Mouse (Mus musculus): ENCODE measurements around the gene Olfr223. TPM values are rescaled to one million over a fixed set of nuclear protein-coding genes. Genes with fewer than 3 reads are reported as not detected.

Olfr223 gene
- total and polyA plus RNA-seq, 3 experiments, result not detected

DNA sequence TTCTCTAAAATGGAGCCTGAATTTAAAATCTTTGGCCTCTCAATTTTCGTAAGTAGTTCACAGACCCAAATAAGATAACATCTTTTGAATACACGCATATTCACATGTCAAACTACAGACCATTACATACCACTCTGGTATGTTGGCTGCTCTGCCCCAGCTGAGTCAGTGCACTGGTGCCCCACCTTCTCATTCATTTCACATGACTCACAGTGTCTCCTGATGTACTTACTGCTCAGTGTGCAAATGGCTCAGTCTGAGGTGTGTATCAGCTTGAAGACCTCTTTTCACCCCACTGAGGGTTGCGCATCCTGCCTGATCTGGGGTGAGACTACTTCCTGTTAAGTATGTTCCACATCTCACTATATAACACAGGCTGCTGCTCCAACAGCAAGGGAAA, 7.8 kb upstream of the Olfr223 start:
- Histone ChIP-seq H3K27ac (ENCODE audit: control insufficient read depth, low read depth, low read length) (no peak overlapping the region), H3K9me3 (replicated peaks; ENCODE audit: insufficient read depth, low read length) (no peaks in the 10 kb centered on the region), H3K4me3 (ENCODE audit: control insufficient read depth in 1 of 2, insufficient read depth in 1 of 2, low read depth in 2 of 2, low read length in 2 of 2) (no peak overlapping the region), H3K27me3 (ENCODE audit: control insufficient read depth in 1 of 2, insufficient read depth in 2 of 2, low read length in 2 of 2) (peaks cover 28 to 47% of the 10 kb centered on the region in 2 experiments), H3K79me2 (ENCODE audit: control insufficient read depth, insufficient read depth, low read length, poor library complexity) (no peaks in the 10 kb centered on the region), H3K9ac (ENCODE audit: control insufficient read depth, low read depth, low read length, poor library complexity, severe bottlenecking) (no peak overlapping the region), H3K36me3 (ENCODE audit: control insufficient read depth in 1 of 2, insufficient read depth in 2 of 2, low read length in 2 of 2) (no peaks in the 10 kb centered on the region), H3K4me1 (ENCODE audit: control insufficient read depth in 1 of 2, insufficient read depth in 2 of 2, low read length in 2 of 2) (no peaks in the 10 kb centered on the region)
- TF ChIP-seq MYC (IDR thresholded peaks at IDR 0.05; ENCODE audit: low read depth, low read length) (no peak), ZKSCAN1 (IDR thresholded peaks at IDR 0.05; ENCODE audit: low read depth, low read length) (no peak), NRF1 (IDR thresholded peaks at IDR 0.05; ENCODE audit: insufficient read depth, low read depth, low read length, poor library complexity, severe bottlenecking) (no peak), NELFE (IDR thresholded peaks at IDR 0.05; ENCODE audit: low read depth, low read length) (no peak), GATA1 (IDR thresholded peaks at IDR 0.05; ENCODE audit: low read depth, low read length) (no peak), KAT2A (conservative IDR thresholded peaks at IDR 0.05; ENCODE audit: low read depth, low read length) (no peak), EP300 (IDR thresholded peaks at IDR 0.05; ENCODE audit: low read depth in 1 of 2, low read length in 2 of 2) (no peak), BHLHE40 (IDR thresholded peaks at IDR 0.05; ENCODE audit: borderline replicate concordance, low read depth, low read length) (no peak), ETS1 (IDR thresholded peaks at IDR 0.05; ENCODE audit: low read depth, low read length) (no peak), E2F4 (IDR thresholded peaks at IDR 0.05; ENCODE audit: borderline replicate concordance, low read depth, low read length) (no peak), CTCF (IDR thresholded peaks at IDR 0.05 in 2 of 3, conservative IDR thresholded peaks at IDR 0.05 in 1 of 3; ENCODE audit: control insufficient read depth in 1 of 3, insufficient read depth in 1 of 3, low read depth in 2 of 3, low read length in 3 of 3, poor library complexity in 1 of 3, severe bottlenecking in 1 of 3) (no peak), POLR2AphosphoS5 (IDR thresholded peaks at IDR 0.05; ENCODE audit: borderline replicate concordance, low read depth, low read length) (no peak), GABPA (IDR thresholded peaks at IDR 0.05; ENCODE audit: low read depth, low read length) (no peak), SMC3 (IDR thresholded peaks at IDR 0.05; ENCODE audit: low read depth, low read length) (no peak), RAD21 (IDR thresholded peaks at IDR 0.05; ENCODE audit: low read depth, low read length) (no peak), MAZ (IDR thresholded peaks at IDR 0.05; ENCODE audit: low read depth, low read length) (no peak), MXI1 (IDR thresholded peaks at IDR 0.05; ENCODE audit: low read depth, low read length) (no peak), UBTF (IDR thresholded peaks at IDR 0.05; ENCODE audit: borderline replicate concordance, insufficient read depth, low read depth, low read length) (no peak), ZMIZ1 (IDR thresholded peaks at IDR 0.05; ENCODE audit: low read depth, low read length) (no peak), CHD2 (IDR thresholded peaks at IDR 0.05; ENCODE audit: low read length) (no peak)
- DNase-seq (ENCODE audit: low read depth, low spot score), result no peak

DNA sequence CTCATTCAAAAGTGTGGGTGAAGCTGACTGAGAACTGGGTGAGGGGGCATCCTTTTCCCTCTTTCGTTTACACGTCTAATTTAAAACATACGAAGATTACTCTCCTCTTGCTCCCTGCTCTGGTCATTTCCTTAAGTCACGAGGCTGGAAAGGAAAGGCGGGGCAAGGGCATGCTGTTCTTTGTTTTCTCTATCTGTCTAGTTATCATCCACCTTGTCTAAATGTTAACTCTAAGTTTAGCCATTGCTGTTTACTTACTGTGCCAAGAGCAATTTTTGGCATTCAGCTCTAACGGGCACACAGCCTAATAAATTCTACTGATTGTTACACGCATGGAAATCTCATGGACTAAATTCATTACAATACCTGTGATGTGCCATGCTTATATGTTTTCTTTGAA, 6.1 kb upstream of the Olfr223 start:
- Histone ChIP-seq H3K36me3 (ENCODE audit: control insufficient read depth in 1 of 2, insufficient read depth in 2 of 2, low read length in 2 of 2) (no peaks in the 10 kb centered on the region), H3K9ac (ENCODE audit: control insufficient read depth, low read depth, low read length, poor library complexity, severe bottlenecking) (no peak overlapping the region), H3K9me3 (replicated peaks; ENCODE audit: insufficient read depth, low read length) (no peaks in the 10 kb centered on the region), H3K27me3 (ENCODE audit: control insufficient read depth in 1 of 2, insufficient read depth in 2 of 2, low read length in 2 of 2) (peaks cover 28 to 44% of the 10 kb centered on the region in 2 experiments), H3K79me2 (ENCODE audit: control insufficient read depth, insufficient read depth, low read length, poor library complexity) (no peaks in the 10 kb centered on the region), H3K4me3 (ENCODE audit: control insufficient read depth in 1 of 2, insufficient read depth in 1 of 2, low read depth in 2 of 2, low read length in 2 of 2) (no peak overlapping the region), H3K27ac (ENCODE audit: control insufficient read depth, low read depth, low read length) (no peak overlapping the region), H3K4me1 (ENCODE audit: control insufficient read depth in 1 of 2, insufficient read depth in 2 of 2, low read length in 2 of 2) (no peaks in the 10 kb centered on the region)
- TF ChIP-seq HCFC1 (IDR thresholded peaks at IDR 0.05; ENCODE audit: low read depth, low read length) (no peak), NRF1 (IDR thresholded peaks at IDR 0.05; ENCODE audit: insufficient read depth, low read depth, low read length, poor library complexity, severe bottlenecking) (no peak), SIN3A (IDR thresholded peaks at IDR 0.05; ENCODE audit: low read length) (no peak), MYB (IDR thresholded peaks at IDR 0.05; ENCODE audit: low read depth, low read length) (no peak), SMC3 (IDR thresholded peaks at IDR 0.05; ENCODE audit: low read depth, low read length) (no peak), TCF12 (IDR thresholded peaks at IDR 0.05; ENCODE audit: low read depth, low read length) (no peak), KAT2A (conservative IDR thresholded peaks at IDR 0.05; ENCODE audit: low read depth, low read length) (no peak), POLR2A (IDR thresholded peaks at IDR 0.05; ENCODE audit: control insufficient read depth in 1 of 2, insufficient read depth in 1 of 2, low read depth in 1 of 2, low read length in 2 of 2, poor library complexity in 1 of 2) (no peak), BHLHE40 (IDR thresholded peaks at IDR 0.05; ENCODE audit: borderline replicate concordance, low read depth, low read length) (no peak), POLR2AphosphoS2 (IDR thresholded peaks at IDR 0.05; ENCODE audit: low read length) (no peak), POLR2AphosphoS5 (IDR thresholded peaks at IDR 0.05; ENCODE audit: borderline replicate concordance, low read depth, low read length) (no peak), GATA1 (IDR thresholded peaks at IDR 0.05; ENCODE audit: low read depth, low read length) (no peak), ZNF384 (IDR thresholded peaks at IDR 0.05; ENCODE audit: low read depth, low read length) (no peak), MAFK (IDR thresholded peaks at IDR 0.05; ENCODE audit: borderline replicate concordance, low read depth, low read length) (no peak)
- no peak for DNase-seq (ENCODE audit: low read depth, low spot score)

All from MEL (cell line).